Mouse (Mus musculus): ENCODE data around the gene Tenm4. TPM values are rescaled to one million over a fixed set of nuclear protein-coding genes. Genes with fewer than 3 reads are reported as not detected.
"Not testable (repeated sequence)": the region's sequence is repeated elsewhere in the genome, so short reads cannot be mapped to it uniquely, and the experiment has no call there.

Gene Tenm4
- polyA plus RNA-seq, 1 experiment from 2014 or later = 28.1 TPM

DNA sequence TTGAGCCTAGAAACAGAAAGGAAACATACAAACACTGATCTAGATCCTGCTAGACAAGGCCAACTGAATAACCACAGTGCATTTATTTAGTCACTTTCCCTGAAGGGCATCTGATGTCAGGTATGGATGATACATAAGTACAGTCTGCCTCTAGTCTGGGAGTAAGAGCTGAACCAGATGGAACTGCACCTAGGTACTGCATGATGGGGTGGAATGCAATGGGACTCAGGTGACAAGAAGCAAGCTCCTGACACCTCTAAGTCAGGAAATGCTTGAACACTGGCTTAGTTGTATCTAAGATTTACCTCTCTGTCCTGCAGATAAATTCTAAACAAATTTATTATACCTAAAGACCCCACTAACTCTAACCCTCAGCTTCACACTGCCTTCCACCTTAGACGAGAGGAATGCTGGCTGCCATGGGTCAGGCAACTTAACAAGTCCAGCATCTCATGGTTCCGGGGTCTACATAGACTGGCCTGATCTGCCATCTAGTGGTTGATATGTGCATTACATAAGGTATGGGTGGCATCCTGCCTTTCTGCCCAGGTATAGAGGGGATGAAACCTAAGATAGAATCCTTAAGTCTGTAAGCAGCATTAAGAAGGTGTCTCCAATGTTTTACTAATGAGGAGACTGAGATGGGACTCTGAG, 744.5 kb downstream of the Tenm4 start:
- ATAC-seq (replicated peaks; ENCODE audit: insufficient number of reproducible peaks, low FRiP score, low TSS enrichment, low read depth) = 0 out of 2 replicates have a peak, but pooled peaks have one; percentile 14
- no peak overlapping the region for H3K27ac ChIP-seq (replicated peaks; ENCODE audit: low read depth, low read length)

DNA sequence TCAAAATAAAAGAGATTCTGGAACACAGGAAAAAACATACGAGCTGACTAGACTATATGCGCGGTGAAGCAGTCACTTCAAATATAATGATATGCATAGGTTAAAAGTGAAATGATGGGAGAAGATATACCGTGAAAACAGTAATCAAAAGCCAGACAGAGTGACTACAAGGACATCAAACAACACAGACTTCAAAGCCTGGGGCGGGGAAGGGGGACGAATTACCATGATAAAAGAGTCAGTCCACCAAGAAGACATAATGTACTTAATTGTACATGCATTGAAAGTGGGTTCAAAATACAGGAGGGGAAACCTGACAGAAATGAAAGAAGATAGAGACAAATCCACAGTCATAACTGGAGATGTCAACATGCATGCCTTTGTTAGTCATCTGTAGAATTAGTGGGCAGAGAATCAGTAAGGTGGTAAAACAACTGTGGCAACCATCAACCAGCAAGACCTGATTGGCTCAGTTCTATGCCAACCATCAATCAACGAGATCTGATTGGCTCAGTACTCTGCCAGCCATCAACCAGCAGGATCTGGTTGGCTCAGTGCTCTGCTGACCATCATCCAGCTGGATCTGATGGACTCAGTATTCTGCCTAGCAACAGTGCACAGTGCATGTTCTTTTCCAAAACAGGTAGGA, 749.5 kb downstream of the Tenm4 start:
- Histone ChIP-seq H3K36me3 (replicated peaks; ENCODE audit: control insufficient read depth, insufficient read depth, low read depth, low read length) (no peaks in the 10 kb centered on the region), H3K4me1 (ENCODE audit: control insufficient read depth, insufficient read depth, low read length) (no peaks in the 10 kb centered on the region), H3K27ac (replicated peaks; ENCODE audit: low read depth, low read length) (no peak overlapping the region), H3K27me3 (ENCODE audit: control insufficient read depth, insufficient read depth, low read length) (no peaks in the 10 kb centered on the region), H3K4me3 (ENCODE audit: low read depth, low read length) (no peak overlapping the region), H3K9ac (replicated peaks; ENCODE audit: low read length) (no peak overlapping the region), H3K9me3 (replicated peaks; ENCODE audit: control insufficient read depth, low read length) (no peaks in the 10 kb centered on the region), H3K4me2 (ENCODE audit: low read depth, low read length) (no peak overlapping the region)
- ATAC-seq (replicated peaks; ENCODE audit: insufficient number of reproducible peaks, low FRiP score, low TSS enrichment, low read depth) = no peak
- no peak for DNase-seq (ENCODE audit: low spot score)
- 75% methylated on average over 7 of the region's 7 CpGs for WGBS

More for the DNA sequence above, 744.5 kb downstream of the Tenm4 start:
- 0% methylated on average over 2 of the region's 2 CpGs for WGBS
- no peaks in the 10 kb centered on the region for H3K9me3 ChIP-seq (replicated peaks; ENCODE audit: control insufficient read depth, low read length)
- H3K27me3 ChIP-seq (ENCODE audit: control insufficient read depth, insufficient read depth, low read length) = no peaks in the 10 kb centered on the region
- H3K9ac ChIP-seq (replicated peaks; ENCODE audit: low read length) = no peak overlapping the region
- peaks cover 3% of the 10 kb centered on the region; the same call in 1 of the 2 replicates for H3K4me1 ChIP-seq (ENCODE audit: control insufficient read depth, insufficient read depth, low read length)
- no peak overlapping the region for H3K4me2 ChIP-seq (ENCODE audit: low read depth, low read length)
- peak; percentile 87 for DNase-seq (ENCODE audit: low spot score)
- H3K4me3 ChIP-seq (ENCODE audit: low read depth, low read length) = no peak overlapping the region
- H3K36me3 ChIP-seq (replicated peaks; ENCODE audit: control insufficient read depth, insufficient read depth, low read depth, low read length) = no peaks in the 10 kb centered on the region

DNA sequence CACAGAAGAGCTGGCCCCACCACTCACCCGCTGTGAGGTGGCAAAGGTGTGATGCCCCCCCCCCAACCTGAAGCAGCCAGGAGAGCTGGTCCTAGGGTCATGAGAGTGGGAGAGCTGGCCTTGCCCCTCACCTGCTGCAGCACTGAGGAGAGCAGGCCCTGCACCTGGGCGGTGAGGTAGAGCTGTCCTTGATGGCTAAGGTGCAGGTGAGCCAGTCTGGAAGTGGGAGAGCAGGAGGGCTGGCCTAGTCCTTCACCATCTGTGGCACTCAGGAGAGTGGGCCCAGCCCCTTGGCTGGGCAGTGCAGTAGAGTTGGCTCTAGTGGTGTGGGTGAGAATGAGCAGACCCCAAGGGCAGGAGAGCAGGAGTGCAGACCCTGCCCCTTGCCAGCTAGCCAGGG, 751.9 kb downstream of the Tenm4 start:
- Histone ChIP-seq H3K4me3 (ENCODE audit: low read depth, low read length) (no peak overlapping the region), H3K36me3 (replicated peaks; ENCODE audit: control insufficient read depth, insufficient read depth, low read depth, low read length) (no peaks in the 10 kb centered on the region), H3K9ac (replicated peaks; ENCODE audit: low read length) (no peak overlapping the region), H3K9me3 (replicated peaks; ENCODE audit: control insufficient read depth, low read length) (no peaks in the 10 kb centered on the region), H3K27me3 (ENCODE audit: control insufficient read depth, insufficient read depth, low read length) (no peaks in the 10 kb centered on the region), H3K4me1 (ENCODE audit: control insufficient read depth, insufficient read depth, low read length) (no peaks in the 10 kb centered on the region), H3K4me2 (ENCODE audit: low read depth, low read length) (no peak overlapping the region), H3K27ac (replicated peaks; ENCODE audit: low read depth, low read length) (no peak overlapping the region)
- WGBS = 89% methylated on average over 2 of the region's 2 CpGs
- peak; percentile 39; the same call in 1 of the 2 replicates for ATAC-seq (replicated peaks; ENCODE audit: insufficient number of reproducible peaks, low FRiP score, low TSS enrichment, low read depth)
- no peak for DNase-seq (ENCODE audit: low spot score)

DNA sequence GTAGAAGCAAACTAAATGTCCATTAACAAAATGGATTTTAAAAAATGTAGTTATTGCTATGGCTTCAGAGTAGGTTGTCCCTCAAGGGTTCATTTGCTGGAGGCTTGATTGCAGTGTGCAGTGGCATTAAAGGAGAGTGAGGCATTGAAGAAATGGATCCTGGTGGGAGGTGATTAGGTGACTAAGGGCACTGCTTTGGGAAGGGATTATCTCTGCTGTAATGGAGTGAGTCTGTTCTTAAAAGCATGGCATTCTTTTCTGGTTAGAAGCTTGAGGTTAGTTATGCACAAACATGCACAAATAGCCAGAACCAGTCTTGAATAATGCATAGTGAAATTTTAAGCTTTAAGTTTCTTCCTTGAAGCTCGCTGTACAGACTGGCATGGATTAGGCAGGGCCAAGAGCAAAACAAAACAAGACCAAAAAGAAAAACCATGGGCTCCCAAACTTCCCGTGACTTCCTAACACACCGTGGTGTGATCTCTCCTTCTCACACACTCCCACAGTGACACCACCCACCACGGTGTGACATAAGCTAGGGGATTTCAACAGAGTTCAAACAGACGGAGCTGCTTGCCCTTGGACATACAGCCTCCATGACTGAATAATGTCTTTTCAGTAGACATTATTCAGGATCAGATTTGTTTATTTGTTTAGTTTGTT, 772.8 kb downstream of the Tenm4 start:
- no peaks in the 10 kb centered on the region for H3K4me1 ChIP-seq (ENCODE audit: control insufficient read depth, insufficient read depth, low read length)
- WGBS = 70% methylated on average over 5 of the region's 5 CpGs

DNA sequence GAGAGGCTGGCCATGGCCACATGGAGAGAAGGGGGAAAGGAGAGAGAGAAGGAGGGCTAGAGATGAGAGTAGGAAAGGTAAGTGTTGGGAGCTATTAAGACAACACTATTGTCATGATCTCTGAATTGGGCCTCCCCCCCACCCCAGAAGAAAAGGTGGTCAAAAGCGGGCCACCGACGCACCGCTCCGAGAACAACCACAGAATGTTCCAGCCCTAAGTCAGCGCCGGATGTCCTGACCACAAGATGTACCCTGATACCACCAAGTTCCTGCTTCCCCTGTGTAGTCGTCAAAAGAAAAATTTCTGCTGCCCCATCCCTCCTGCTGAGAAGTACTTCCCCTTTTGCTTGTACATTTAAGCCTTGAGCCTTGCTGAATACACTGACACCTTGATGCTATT, 775.5 kb downstream of the Tenm4 start:
- H3K4me2 ChIP-seq (ENCODE audit: low read depth, low read length); H3K4me3 ChIP-seq (ENCODE audit: low read depth, low read length); H3K4me1 ChIP-seq (ENCODE audit: control insufficient read depth, insufficient read depth, low read length); H3K9ac ChIP-seq (replicated peaks; ENCODE audit: low read length); DNase-seq (ENCODE audit: low spot score); H3K27me3 ChIP-seq (ENCODE audit: control insufficient read depth, insufficient read depth, low read length); ATAC-seq (replicated peaks; ENCODE audit: insufficient number of reproducible peaks, low FRiP score, low TSS enrichment, low read depth); H3K27ac ChIP-seq (replicated peaks; ENCODE audit: low read depth, low read length); H3K36me3 ChIP-seq (replicated peaks; ENCODE audit: control insufficient read depth, insufficient read depth, low read depth, low read length); H3K9me3 ChIP-seq (replicated peaks; ENCODE audit: control insufficient read depth, low read length): not testable (repeated sequence)
- 96% methylated on average over 8 of the region's 8 CpGs for WGBS

More for the DNA sequence above, 772.8 kb downstream of the Tenm4 start:
- no peaks in the 10 kb centered on the region for H3K36me3 ChIP-seq (replicated peaks; ENCODE audit: control insufficient read depth, insufficient read depth, low read depth, low read length)
- no peak for ATAC-seq (replicated peaks; ENCODE audit: insufficient number of reproducible peaks, low FRiP score, low TSS enrichment, low read depth)
- H3K4me3 ChIP-seq (ENCODE audit: low read depth, low read length) = no peak overlapping the region
- H3K27ac ChIP-seq (replicated peaks; ENCODE audit: low read depth, low read length) = no peak overlapping the region
- no peaks in the 10 kb centered on the region for H3K9me3 ChIP-seq (replicated peaks; ENCODE audit: control insufficient read depth, low read length)
- DNase-seq (ENCODE audit: low spot score) = no peak
- H3K27me3 ChIP-seq (ENCODE audit: control insufficient read depth, insufficient read depth, low read length) = no peaks in the 10 kb centered on the region
- no peak overlapping the region for H3K4me2 ChIP-seq (ENCODE audit: low read depth, low read length)
- H3K9ac ChIP-seq (replicated peaks; ENCODE audit: low read length) = no peak overlapping the region

DNA sequence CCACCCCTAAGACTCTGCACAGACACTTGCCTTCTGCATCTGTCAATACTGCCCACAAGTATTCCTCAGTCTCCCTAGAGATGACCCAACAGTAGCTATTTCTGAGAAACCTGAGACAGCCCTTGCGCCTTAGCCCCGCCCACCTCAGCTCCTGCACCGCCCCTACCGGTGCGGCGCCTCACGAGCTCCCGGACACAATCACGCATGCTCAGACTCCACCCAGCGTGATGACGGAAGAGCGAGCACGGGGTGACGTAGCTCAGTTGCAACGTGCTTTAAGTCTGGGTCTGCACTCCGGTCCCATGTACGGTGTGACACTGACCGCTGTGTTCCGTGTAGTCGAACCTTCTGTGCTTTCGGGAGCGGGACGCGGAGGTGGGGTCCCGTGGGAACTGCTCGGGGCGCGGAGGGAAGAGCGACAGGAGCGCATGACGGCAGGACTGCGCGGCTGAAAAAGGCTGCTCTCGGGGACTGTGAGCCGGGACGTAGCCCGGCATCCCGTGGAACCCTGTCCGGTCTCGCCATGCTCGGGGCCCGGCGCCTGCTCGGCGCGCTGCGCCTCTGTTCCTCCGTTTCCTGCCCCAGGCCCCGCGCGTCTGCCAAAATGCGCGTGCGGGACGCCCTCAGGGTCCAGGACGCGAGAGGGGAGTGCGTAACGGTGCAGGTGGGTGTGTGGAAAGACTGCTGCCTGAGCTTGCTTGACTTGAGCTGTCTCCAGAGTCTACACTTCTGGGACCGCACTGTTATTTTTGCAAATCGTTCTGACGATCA, 780.4 kb downstream of the Tenm4 start, which contains the start of gene Nars2:
Gene Nars2, plus strand, starts transcription at position 225 of the 771 bp plus-strand sequence.
- peak within 1 kb of the TSS; percentile 87 for H3K4me3 ChIP-seq (ENCODE audit: low read depth, low read length)
- no peaks in the 10 kb centered on the region for H3K27me3 ChIP-seq (ENCODE audit: control insufficient read depth, insufficient read depth, low read length)
- no peaks in the 10 kb centered on the region; the same call in 1 of the 2 replicates for H3K4me1 ChIP-seq (ENCODE audit: control insufficient read depth, insufficient read depth, low read length)
- H3K4me2 ChIP-seq (ENCODE audit: low read depth, low read length) = peak within 1 kb of the TSS; percentile 76
- peak; percentile 97 for DNase-seq (ENCODE audit: low spot score)
- ATAC-seq (replicated peaks; ENCODE audit: insufficient number of reproducible peaks, low FRiP score, low TSS enrichment, low read depth) = peak; percentile 100
- peak within 1 kb of the TSS; percentile 79 for H3K9ac ChIP-seq (replicated peaks; ENCODE audit: low read length)
- H3K27ac ChIP-seq (replicated peaks; ENCODE audit: low read depth, low read length) = peak within 1 kb of the TSS; percentile 67
- under 1% methylated on average over 62 of the region's 62 CpGs for WGBS
- no peaks in the 10 kb centered on the region for H3K9me3 ChIP-seq (replicated peaks; ENCODE audit: control insufficient read depth, low read length)
- H3K36me3 ChIP-seq (replicated peaks; ENCODE audit: control insufficient read depth, insufficient read depth, low read depth, low read length) = no peaks in the 10 kb centered on the region

DNA sequence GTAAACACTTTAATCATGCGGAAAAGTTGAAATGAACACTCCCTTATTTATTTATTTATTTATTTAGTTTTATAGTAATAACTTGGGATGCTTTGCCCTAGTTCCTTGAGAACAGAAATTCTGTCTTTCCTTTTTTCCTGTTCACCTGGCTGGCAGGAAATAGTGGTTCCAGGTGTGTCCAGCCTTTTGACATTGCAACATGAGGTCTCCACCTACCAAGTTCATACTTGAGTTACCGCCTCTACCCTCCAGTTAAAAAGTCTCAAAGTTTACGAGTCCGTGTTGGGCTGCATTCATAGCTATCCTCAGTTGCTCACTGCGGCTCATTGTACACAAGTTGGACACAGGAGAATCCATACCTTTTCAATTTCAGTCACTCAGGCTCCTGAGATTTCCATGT, 781.0 kb downstream of the Tenm4 start:
- Histone ChIP-seq H3K27me3 (ENCODE audit: control insufficient read depth, insufficient read depth, low read length) (no peaks in the 10 kb centered on the region), H3K4me1 (ENCODE audit: control insufficient read depth, insufficient read depth, low read length) (no peaks in the 10 kb centered on the region; the same call in 1 of the 2 replicates), H3K36me3 (replicated peaks; ENCODE audit: control insufficient read depth, insufficient read depth, low read depth, low read length) (no peaks in the 10 kb centered on the region), H3K27ac (replicated peaks; ENCODE audit: low read depth, low read length) (peak overlapping the region; percentile 67; the same call in 1 of the 2 replicates), H3K9ac (replicated peaks; ENCODE audit: low read length) (peak overlapping the region; percentile 79), H3K4me3 (ENCODE audit: low read depth, low read length) (peak overlapping the region; percentile 87), H3K9me3 (replicated peaks; ENCODE audit: control insufficient read depth, low read length) (no peaks in the 10 kb centered on the region), H3K4me2 (ENCODE audit: low read depth, low read length) (peak overlapping the region; percentile 76)
- no peak for DNase-seq (ENCODE audit: low spot score)
- 30% methylated on average over 5 of the region's 5 CpGs for WGBS
- no peak for ATAC-seq (replicated peaks; ENCODE audit: insufficient number of reproducible peaks, low FRiP score, low TSS enrichment, low read depth)

Measured in embryonic facial prominence, embryonic 11.5 days (tissue).